Mouse (Mus musculus) spleen, adult 2 months (tissue): ENCODE results near the gene Dpp6.

ENCODE experiments used
- CTCF ChIP-seq: fragments of 200-500 bp; IDR thresholded peaks from 2 replicates; pipeline ENCODE4 v1.5.1; 2011; ENCODE audit warnings: mild to moderate bottlenecking, inconsistent platforms; ENCODE audit not compliant: insufficient read depth, insufficient read length, insufficient replicate concordance; ENCODE audit errors: extremely low read depth
- POLR2A ChIP-seq: fragments of 200-500 bp; IDR thresholded peaks from 2 replicates; pipeline ENCODE4 v1.6.1; 2011; ENCODE audit warnings: low read depth, low read length, inconsistent platforms

GRCm38 (mm10) chr5:27083762-27084161 lies 266.8 kb downstream of the Dpp6 start:
- TF ChIP-seq CTCF: no peak
- no peak for TF ChIP-seq POLR2A
